Mouse (Mus musculus): ENCODE results near the gene Tppp3.

Tppp3 gene

GRCm38 (mm10) chr8:105471314-105472015 lies at the start of gene Tppp3:
Gene Tppp3 (minus strand): TSS chr8:105471526.
- DNase-seq (ENCODE audit: low spot score) = peak; percentile 91

GRCm38 (mm10) chr8:105521061-105521460 lies 49.7 kb upstream of the Tppp3 start:
- DNase-seq (ENCODE audit: low spot score) = no peak

GRCm38 (mm10) chr8:105520521-105520920 lies 49.2 kb upstream of the Tppp3 start:
- DNase-seq (ENCODE audit: low spot score) = no peak

GRCm38 (mm10) chr8:105519591-105519990 lies 48.3 kb upstream of the Tppp3 start:
- no peak for DNase-seq (ENCODE audit: low spot score)

- DNase-seq (ENCODE audit: low spot score) = peak; percentile 42
These were observed 47.3 kb upstream of the Tppp3 start, which contains the start of gene Hsd11b2 for GRCm38 (mm10) chr8:105518436-105519313. Gene Hsd11b2 (plus strand): TSS chr8:105518755.

- DNase-seq (ENCODE audit: low spot score) = no peak
These were observed 46.0 kb upstream of the Tppp3 start for GRCm38 (mm10) chr8:105517346-105517745.

GRCm38 (mm10) chr8:105516018-105516645 lies 44.8 kb upstream of the Tppp3 start:
- DNase-seq (ENCODE audit: low spot score) = peak; percentile 78

- peak; percentile 62 for DNase-seq (ENCODE audit: low spot score)
These were observed 43.3 kb upstream of the Tppp3 start for GRCm38 (mm10) chr8:105514656-105515055.

- DNase-seq (ENCODE audit: low spot score) = no peak
These were observed 42.9 kb upstream of the Tppp3 start for GRCm38 (mm10) chr8:105514194-105514593.

- DNase-seq (ENCODE audit: low spot score) = no peak
These were observed 38.8 kb upstream of the Tppp3 start for GRCm38 (mm10) chr8:105509997-105510735.

- no peak for DNase-seq (ENCODE audit: low spot score)
These were observed 37.4 kb upstream of the Tppp3 start for GRCm38 (mm10) chr8:105508758-105509157.

GRCm38 (mm10) chr8:105506977-105507376 lies 35.7 kb upstream of the Tppp3 start:
- DNase-seq (ENCODE audit: low spot score) = no peak

- DNase-seq (ENCODE audit: low spot score) = no peak
These were observed 33.3 kb upstream of the Tppp3 start for GRCm38 (mm10) chr8:105504617-105505016.

- no peak for DNase-seq (ENCODE audit: low spot score)
These were observed 28.5 kb upstream of the Tppp3 start for GRCm38 (mm10) chr8:105499787-105500186.

GRCm38 (mm10) chr8:105496439-105497180 lies 25.3 kb upstream of the Tppp3 start, which contains the start of gene Zdhhc1:
Gene Zdhhc1 (minus strand): TSS chr8:105496902.
- peak; percentile 91 for DNase-seq (ENCODE audit: low spot score)

GRCm38 (mm10) chr8:105495350-105496302 lies 24.3 kb upstream of the Tppp3 start:
- no peak for DNase-seq (ENCODE audit: low spot score)

- DNase-seq (ENCODE audit: low spot score) = no peak
These were observed 23.2 kb upstream of the Tppp3 start for GRCm38 (mm10) chr8:105494566-105494965.

GRCm38 (mm10) chr8:105493495-105493894 lies 22.2 kb upstream of the Tppp3 start:
- no peak for DNase-seq (ENCODE audit: low spot score)

GRCm38 (mm10) chr8:105489281-105489680 lies 18.0 kb upstream of the Tppp3 start:
- no peak for DNase-seq (ENCODE audit: low spot score)

GRCm38 (mm10) chr8:105488082-105488481 lies 16.8 kb upstream of the Tppp3 start:
- DNase-seq (ENCODE audit: low spot score) = no peak

Measured in urinary bladder, postnatal 14 days (tissue).